Mouse (Mus musculus) G1E-ER4 (cell line): ENCODE measurements around the gene Rtn2. TPM values are rescaled to one million over a fixed set of nuclear protein-coding genes. Genes with fewer than 3 reads are reported as not detected.

Experiments used
- GATA1 ChIP-seq: IDR thresholded peaks from one replicate; pipeline ENCODE4 v1.8.0; 2012; ENCODE audit warnings: low read length, inconsistent platforms
- polyA plus RNA-seq: library from polyadenylated mRNA; stranded (reverse); fragments of >175 nt; gene quantifications from 2 replicates; pipeline ENCODE4 v1.2.3, GENCODE M21; 2012

Rtn2 gene
- polyA plus RNA-seq, 1 experiment = 0.72 TPM

GRCm38 (mm10) chr7:19305413-19305735 is 22.9 kb downstream of the Rtn2 start:
- no peak for TF ChIP-seq GATA1

GRCm38 (mm10) chr7:19305796-19306765 is 23.7 kb downstream of the Rtn2 start:
- no peak for TF ChIP-seq GATA1

GRCm38 (mm10) chr7:19306819-19307738 is 24.7 kb downstream of the Rtn2 start:
- no peak for TF ChIP-seq GATA1

GRCm38 (mm10) chr7:19307739-19308453 is 25.5 kb downstream of the Rtn2 start:
- TF ChIP-seq GATA1 = no peak

GRCm38 (mm10) chr7:19308454-19309277 is 26.2 kb downstream of the Rtn2 start:
- no peak for TF ChIP-seq GATA1

DNA sequence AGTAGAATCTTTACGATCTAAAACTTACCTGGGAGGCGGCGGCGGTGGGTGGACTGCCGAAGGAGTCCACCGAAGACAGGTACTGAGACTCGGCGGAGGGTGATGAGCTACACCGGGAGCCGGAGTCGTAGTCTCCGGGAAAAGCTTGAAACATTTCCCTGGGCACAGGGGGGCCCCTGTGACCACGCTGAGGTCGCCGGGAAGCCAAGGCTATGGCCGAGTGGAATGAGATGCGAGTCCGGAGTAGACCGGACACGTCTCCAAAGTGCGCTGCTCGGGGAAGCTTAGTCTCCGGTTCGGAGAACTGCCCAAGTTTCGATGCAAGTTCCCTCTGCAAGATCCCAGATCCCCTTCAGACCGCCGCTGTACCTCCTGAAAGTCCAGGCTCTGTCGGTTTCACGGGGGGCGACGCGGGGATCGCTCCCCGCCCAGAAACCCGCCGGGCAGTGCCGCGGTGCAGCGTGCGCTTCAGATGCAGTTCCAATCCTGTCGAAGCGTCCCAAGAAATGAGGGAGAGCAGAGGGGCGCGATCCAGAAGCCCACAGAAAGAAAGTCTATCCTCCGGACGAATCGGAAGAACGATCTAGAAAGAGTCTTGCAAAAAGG is 27.0 kb downstream of the Rtn2 start:
- TF ChIP-seq GATA1 = no peak

DNA sequence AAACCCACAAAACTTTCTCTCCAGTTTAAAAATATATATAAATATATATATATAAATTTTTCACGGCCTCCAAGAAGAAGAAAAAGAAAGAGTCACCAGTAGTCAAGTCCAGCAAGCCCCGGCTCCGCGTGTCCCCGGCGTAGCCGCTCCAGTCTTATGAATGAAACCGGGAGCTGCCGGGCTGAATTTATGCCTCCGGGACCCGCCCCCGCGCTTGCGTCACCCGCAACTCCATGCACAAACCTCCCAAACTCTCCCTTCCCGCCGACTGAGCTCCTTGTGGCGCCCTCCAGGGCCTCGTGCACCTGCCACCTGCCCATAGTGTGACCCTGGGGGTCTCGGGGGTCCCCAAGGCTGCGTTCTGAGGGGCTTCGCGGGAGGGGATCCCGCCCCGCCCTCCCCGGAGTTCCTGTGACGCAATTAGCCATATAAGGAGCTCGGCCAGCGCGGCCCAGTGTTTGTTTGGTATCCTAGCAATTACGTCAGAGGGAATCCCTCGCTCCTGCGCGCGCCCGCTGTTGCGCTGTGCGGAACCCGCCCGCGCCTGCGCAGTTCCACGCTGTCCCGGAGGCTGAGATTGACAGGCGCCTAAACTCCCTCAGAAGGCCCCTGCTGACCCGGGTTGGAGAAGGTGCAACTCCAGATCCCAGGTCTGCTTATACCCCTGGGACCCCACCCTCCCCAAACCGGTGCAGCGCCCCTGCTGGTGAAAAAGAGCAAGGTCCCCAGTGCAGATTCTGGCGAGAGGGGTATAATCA is 27.6 kb downstream of the Rtn2 start, which contains the start of gene Fosb:
Fosb (minus strand) TSS at position 168 of the 758 bp plus-strand sequence.
- no peak for TF ChIP-seq GATA1

GRCm38 (mm10) chr7:19311991-19312390 is 29.6 kb downstream of the Rtn2 start:
- no peak for TF ChIP-seq GATA1

DNA sequence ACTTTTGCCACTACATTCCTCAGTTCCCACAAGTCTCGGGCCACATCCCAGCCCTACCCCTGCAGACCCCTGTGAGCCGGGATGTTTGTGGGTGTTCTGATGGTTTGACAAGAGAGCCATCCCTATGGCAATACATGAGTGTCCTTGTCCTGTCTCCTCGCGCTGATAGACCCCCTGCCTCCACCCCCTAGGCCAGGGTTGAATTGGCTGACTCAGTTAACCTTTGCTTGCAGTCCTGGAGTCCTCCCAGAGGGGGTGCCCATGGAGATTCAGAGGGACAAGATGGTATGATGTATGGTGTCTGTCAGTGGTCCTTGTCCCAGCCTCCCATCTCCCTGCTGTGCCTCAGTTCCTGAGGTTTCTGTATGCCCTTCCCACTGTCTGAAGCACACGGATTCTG is 31.6 kb downstream of the Rtn2 start:
- no peak for TF ChIP-seq GATA1

GRCm38 (mm10) chr7:19316451-19317161 is 34.2 kb downstream of the Rtn2 start:
- TF ChIP-seq GATA1 = no peak

DNA sequence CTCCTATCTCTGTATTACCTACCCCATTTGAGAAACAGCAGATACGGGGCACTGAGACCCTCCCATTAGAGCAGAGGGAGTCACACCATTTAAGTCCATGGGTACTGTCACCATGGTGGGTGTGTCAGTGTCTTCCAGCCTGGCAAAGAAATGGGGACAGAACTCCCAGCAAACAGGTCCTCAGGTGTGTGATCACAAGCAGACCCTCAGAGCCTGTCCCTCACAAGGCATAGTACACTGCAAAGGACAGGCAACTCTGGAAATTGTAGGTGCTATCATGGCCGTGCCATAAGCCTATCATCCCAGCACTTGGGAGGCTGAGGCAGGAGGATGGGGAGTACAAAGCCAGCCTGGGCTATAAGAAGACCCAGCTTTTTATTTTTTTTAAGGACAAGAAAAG is 35.8 kb downstream of the Rtn2 start:
- TF ChIP-seq GATA1 = no peak

DNA sequence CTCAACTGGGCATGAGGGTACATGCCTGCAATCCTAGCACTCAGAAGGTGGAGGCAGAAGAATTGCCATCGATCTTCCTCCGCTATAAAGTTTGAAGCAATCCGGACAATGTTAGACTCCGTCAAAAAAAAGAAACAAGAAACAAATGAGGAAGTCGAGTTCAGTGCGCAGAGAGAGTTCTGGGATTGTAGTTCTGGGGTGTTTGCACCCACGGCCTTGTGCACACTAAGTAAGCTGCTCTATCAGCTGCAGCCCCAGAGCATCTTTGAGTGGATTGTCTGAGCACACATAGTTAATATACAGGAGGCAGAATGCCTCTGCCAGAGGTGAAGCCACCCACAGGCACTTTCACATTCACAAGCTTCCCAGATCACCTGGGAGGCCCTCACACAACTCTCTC is 36.3 kb downstream of the Rtn2 start:
- TF ChIP-seq GATA1 = no peak

DNA sequence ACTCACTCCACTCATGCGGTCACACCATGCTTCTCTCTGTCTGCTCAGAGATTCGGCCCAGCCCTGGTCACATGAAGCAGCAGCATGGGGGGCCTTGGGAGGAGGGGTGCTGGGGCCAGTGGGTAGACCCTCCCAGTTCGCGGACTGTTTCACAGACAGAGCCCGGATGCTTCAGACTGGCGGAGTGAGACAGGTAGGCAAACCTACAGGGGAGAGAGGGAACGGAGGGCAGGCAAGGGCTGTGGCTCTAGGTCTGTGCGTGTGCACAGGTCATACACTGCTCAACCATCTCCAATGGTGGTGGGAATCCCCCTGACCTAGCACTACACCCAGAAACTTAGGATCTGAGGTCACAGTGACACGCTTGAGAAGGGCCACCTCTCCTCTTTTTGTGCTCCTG is 37.0 kb downstream of the Rtn2 start:
- TF ChIP-seq GATA1 = no peak
